Mouse (Mus musculus): ENCODE data around the gene Btbd35f9. TPM values are rescaled to one million over a fixed set of nuclear protein-coding genes. Genes with fewer than 3 reads are reported as not detected.

Btbd35f9 gene
- not detected for polyA plus RNA-seq (2017; shearing (Covaris generic))

DNA sequence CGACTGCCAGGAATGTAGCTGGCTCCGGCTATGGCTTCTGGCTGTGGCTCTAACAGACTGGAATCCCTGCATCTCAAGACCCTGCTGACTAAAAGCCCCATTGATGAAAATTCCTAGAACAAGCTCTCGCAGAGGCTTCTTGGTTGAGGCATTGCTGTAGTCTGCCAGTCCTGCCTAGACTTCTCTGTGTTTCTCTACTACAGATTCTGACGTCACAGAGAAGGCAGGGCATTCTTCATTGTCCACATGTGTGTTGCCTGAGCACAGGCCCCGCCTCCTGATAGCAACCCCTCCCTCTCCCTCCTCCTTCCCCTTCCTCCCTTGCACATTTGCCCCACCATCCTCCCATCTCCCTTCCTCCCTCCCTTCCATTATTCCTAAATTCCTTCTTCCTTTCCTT is at the start of gene Btbd35f9:
Btbd35f9 (minus strand) TSS at position 101 of the 400 bp plus-strand sequence.

Other genes starting within 250 kb of the Btbd35f9 start
- gene Btbd35f6, start 205.0 kb downstream of the Btbd35f9 start, polyA plus RNA-seq (2017; shearing (Covaris generic)): not detected
- not detected for gene Gm21870, start 174.7 kb downstream of the Btbd35f9 start, polyA plus RNA-seq (2017; shearing (Covaris generic))
- not detected for gene Spin2g, start 77.2 kb upstream of the Btbd35f9 start, polyA plus RNA-seq (2017; shearing (Covaris generic))